Mouse (Mus musculus): ENCODE measurements around the gene Pcare. TPM values are rescaled to one million over a fixed set of nuclear protein-coding genes. Genes with fewer than 3 reads are reported as not detected.

Gene Pcare
- polyA plus RNA-seq, 1 experiment from 2014 or later = not detected

- no peak for ATAC-seq (ENCODE audit: insufficient number of reproducible peaks, insufficient read depth, low FRiP score, low read depth)
- H3K9ac ChIP-seq (replicated peaks; ENCODE audit: low read depth, low read length) = no peak overlapping the region
- 87% methylated on average over 8 of the region's 8 CpGs for WGBS
Measured at GRCm38 (mm10) chr17:71717881-71718625, 34.6 kb downstream of the Pcare start.

DNA sequence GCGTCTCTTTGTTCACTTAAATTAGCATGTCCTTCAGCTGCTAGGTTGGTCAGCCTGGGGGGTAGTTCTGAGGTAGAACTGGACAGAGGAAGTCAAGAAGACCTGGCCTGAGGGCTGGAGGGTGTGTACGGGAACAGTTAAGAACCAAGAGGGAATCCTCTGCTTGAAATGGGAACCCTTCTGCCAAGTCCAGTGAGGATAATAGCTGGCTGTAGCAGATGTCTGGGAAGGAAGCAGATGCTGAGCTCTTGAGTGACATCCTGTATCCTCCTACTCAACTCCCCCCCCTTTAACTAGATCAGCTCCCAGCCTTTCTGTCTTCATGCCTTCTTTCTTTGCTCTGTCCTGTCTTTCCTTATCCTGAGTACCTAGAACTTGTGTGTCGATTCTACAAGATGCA is 37.7 kb downstream of the Pcare start:
- no peak overlapping the region for H3K4me3 ChIP-seq (ENCODE audit: low read depth, low read length)
- no peak overlapping the region for H3K27ac ChIP-seq (ENCODE audit: low read length)
- H3K4me1 ChIP-seq (ENCODE audit: control insufficient read depth, insufficient read depth, low read length) = no peaks in the 10 kb centered on the region
- no peak for ATAC-seq (ENCODE audit: insufficient number of reproducible peaks, insufficient read depth, low FRiP score, low read depth)
- H3K9ac ChIP-seq (replicated peaks; ENCODE audit: low read depth, low read length) = no peak overlapping the region
- H3K27me3 ChIP-seq (ENCODE audit: control insufficient read depth, insufficient read depth, low read length) = no peaks in the 10 kb centered on the region
- 85% methylated on average over 3 of the region's 3 CpGs for WGBS
- H3K4me2 ChIP-seq (replicated peaks; ENCODE audit: low read depth, low read length) = no peak overlapping the region
- H3K36me3 ChIP-seq (ENCODE audit: control insufficient read depth, insufficient read depth, low read length) = no peaks in the 10 kb centered on the region
- H3K9me3 ChIP-seq (ENCODE audit: control insufficient read depth, low read depth, low read length) = no peaks in the 10 kb centered on the region

More at GRCm38 (mm10) chr17:71717881-71718625, 34.6 kb downstream of the Pcare start:
- no peaks in the 10 kb centered on the region for H3K36me3 ChIP-seq (ENCODE audit: control insufficient read depth, insufficient read depth, low read length)
- no peak overlapping the region for H3K27ac ChIP-seq (ENCODE audit: low read length)
- no peaks in the 10 kb centered on the region for H3K27me3 ChIP-seq (ENCODE audit: control insufficient read depth, insufficient read depth, low read length)
- no peak overlapping the region for H3K4me2 ChIP-seq (replicated peaks; ENCODE audit: low read depth, low read length)
- no peaks in the 10 kb centered on the region for H3K4me1 ChIP-seq (ENCODE audit: control insufficient read depth, insufficient read depth, low read length)
- no peak overlapping the region for H3K4me3 ChIP-seq (ENCODE audit: low read depth, low read length)
- H3K9me3 ChIP-seq (ENCODE audit: control insufficient read depth, low read depth, low read length) = no peaks in the 10 kb centered on the region

GRCm38 (mm10) chr17:71712279-71712678 is 40.4 kb downstream of the Pcare start:
- H3K27me3 ChIP-seq (ENCODE audit: control insufficient read depth, insufficient read depth, low read length) = no peaks in the 10 kb centered on the region
- H3K4me1 ChIP-seq (ENCODE audit: control insufficient read depth, insufficient read depth, low read length) = no peaks in the 10 kb centered on the region
- no peaks in the 10 kb centered on the region for H3K36me3 ChIP-seq (ENCODE audit: control insufficient read depth, insufficient read depth, low read length)
- no peak overlapping the region for H3K4me3 ChIP-seq (ENCODE audit: low read depth, low read length)
- H3K27ac ChIP-seq (ENCODE audit: low read length) = no peak overlapping the region
- no peak overlapping the region for H3K9ac ChIP-seq (replicated peaks; ENCODE audit: low read depth, low read length)
- H3K9me3 ChIP-seq (ENCODE audit: control insufficient read depth, low read depth, low read length) = no peaks in the 10 kb centered on the region
- no peak for ATAC-seq (ENCODE audit: insufficient number of reproducible peaks, insufficient read depth, low FRiP score, low read depth)
- H3K4me2 ChIP-seq (replicated peaks; ENCODE audit: low read depth, low read length) = no peak overlapping the region
- 74% methylated on average over 6 of the region's 6 CpGs for WGBS

DNA sequence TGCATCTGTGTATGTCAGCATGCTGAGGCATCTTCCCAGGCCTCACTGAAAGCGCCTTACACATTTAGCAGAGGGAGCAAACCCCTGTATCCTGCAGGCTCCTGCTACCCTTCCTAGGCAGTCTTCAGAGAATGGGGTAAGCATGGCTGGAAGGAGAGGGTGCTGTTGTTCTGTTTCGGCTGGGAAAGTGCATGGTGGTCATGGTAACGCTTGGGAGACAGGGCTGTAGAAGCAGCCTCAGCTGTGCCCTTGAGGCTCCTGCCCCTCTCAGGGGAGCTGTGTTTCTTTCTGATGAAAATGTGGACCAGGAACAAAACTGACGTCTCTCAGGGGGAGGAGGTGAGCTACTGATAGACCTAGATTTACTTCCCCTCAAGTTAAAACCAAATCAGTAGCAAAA is 45.0 kb downstream of the Pcare start:
- no peak overlapping the region for H3K4me2 ChIP-seq (replicated peaks; ENCODE audit: low read depth, low read length)
- H3K4me1 ChIP-seq (ENCODE audit: control insufficient read depth, insufficient read depth, low read length) = no peaks in the 10 kb centered on the region

DNA sequence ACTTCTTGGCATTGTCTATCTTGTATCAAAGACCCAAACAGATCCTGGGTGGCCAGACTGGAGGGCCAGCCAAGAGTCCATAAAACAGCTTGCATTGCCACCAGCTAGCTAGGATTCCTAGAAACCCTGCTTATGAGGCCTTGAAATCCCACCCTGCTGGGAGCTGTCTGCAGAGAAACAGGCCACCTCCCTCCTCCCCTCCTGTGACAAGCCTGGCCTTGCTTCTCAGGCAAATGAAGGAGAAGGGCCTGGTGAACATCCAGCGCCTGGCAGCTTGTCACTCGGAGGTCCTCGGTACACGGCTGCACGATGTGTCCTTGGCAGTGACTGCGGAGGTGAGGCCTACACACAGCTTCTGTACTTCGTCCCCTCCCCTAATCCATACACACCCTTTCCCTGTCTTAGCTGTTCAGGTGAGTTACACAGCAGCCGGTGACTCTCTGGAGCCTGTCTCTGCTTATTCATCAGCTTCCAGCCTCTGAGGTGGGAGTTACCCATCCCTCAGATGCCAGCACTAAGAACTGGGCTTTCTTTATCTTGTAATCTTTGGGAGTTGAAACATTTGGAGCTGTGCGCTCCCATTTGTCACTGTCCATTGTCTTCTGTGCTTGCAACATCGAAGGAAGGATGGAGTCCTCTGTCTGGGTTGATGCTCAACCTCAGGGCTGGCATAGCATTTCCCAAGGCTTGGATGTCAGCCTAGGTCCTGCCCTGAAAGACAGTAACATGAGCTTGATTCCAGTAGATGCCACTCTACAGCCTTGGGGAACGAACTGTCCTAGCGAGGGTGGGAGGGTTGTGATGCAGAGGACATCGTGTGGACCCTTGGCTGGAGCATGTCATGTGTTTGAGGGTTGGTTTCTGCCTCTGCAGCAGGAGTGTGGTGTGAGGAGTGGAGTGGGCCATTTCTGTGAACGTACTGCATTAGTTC is 46.9 kb downstream of the Pcare start:
- no peaks in the 10 kb centered on the region for H3K9me3 ChIP-seq (ENCODE audit: control insufficient read depth, low read depth, low read length)
- H3K27ac ChIP-seq (ENCODE audit: low read length) = no peak overlapping the region
- no peaks in the 10 kb centered on the region for H3K36me3 ChIP-seq (ENCODE audit: control insufficient read depth, insufficient read depth, low read length)
- H3K4me1 ChIP-seq (ENCODE audit: control insufficient read depth, insufficient read depth, low read length) = no peaks in the 10 kb centered on the region
- H3K4me3 ChIP-seq (ENCODE audit: low read depth, low read length) = no peak overlapping the region
- H3K4me2 ChIP-seq (replicated peaks; ENCODE audit: low read depth, low read length) = no peak overlapping the region
- peak; percentile 46; the same call in 1 of the 2 replicates for ATAC-seq (ENCODE audit: insufficient number of reproducible peaks, insufficient read depth, low FRiP score, low read depth)
- 69% methylated on average over 14 of the region's 14 CpGs for WGBS
- H3K9ac ChIP-seq (replicated peaks; ENCODE audit: low read depth, low read length) = no peak overlapping the region
- no peaks in the 10 kb centered on the region for H3K27me3 ChIP-seq (ENCODE audit: control insufficient read depth, insufficient read depth, low read length)

More for the DNA sequence above, 45.0 kb downstream of the Pcare start:
- H3K9me3 ChIP-seq (ENCODE audit: control insufficient read depth, low read depth, low read length) = no peaks in the 10 kb centered on the region
- 56% methylated on average over 4 of the region's 4 CpGs for WGBS
- no peak overlapping the region for H3K9ac ChIP-seq (replicated peaks; ENCODE audit: low read depth, low read length)
- H3K27me3 ChIP-seq (ENCODE audit: control insufficient read depth, insufficient read depth, low read length) = no peaks in the 10 kb centered on the region
- H3K27ac ChIP-seq (ENCODE audit: low read length) = no peak overlapping the region
- H3K36me3 ChIP-seq (ENCODE audit: control insufficient read depth, insufficient read depth, low read length) = no peaks in the 10 kb centered on the region
- ATAC-seq (ENCODE audit: insufficient number of reproducible peaks, insufficient read depth, low FRiP score, low read depth) = no peak
- H3K4me3 ChIP-seq (ENCODE audit: low read depth, low read length) = no peak overlapping the region

GRCm38 (mm10) chr17:71705113-71705512 is 47.6 kb downstream of the Pcare start:
- no peak overlapping the region for H3K27ac ChIP-seq (ENCODE audit: low read length)
- ATAC-seq (ENCODE audit: insufficient number of reproducible peaks, insufficient read depth, low FRiP score, low read depth) = no peak
- no peaks in the 10 kb centered on the region for H3K9me3 ChIP-seq (ENCODE audit: control insufficient read depth, low read depth, low read length)
- 75% methylated on average over 1 of the region's 1 CpGs for WGBS
- no peak overlapping the region for H3K4me2 ChIP-seq (replicated peaks; ENCODE audit: low read depth, low read length)
- H3K4me1 ChIP-seq (ENCODE audit: control insufficient read depth, insufficient read depth, low read length) = no peaks in the 10 kb centered on the region
- H3K36me3 ChIP-seq (ENCODE audit: control insufficient read depth, insufficient read depth, low read length) = no peaks in the 10 kb centered on the region
- H3K9ac ChIP-seq (replicated peaks; ENCODE audit: low read depth, low read length) = no peak overlapping the region
- no peak overlapping the region for H3K4me3 ChIP-seq (ENCODE audit: low read depth, low read length)
- no peaks in the 10 kb centered on the region for H3K27me3 ChIP-seq (ENCODE audit: control insufficient read depth, insufficient read depth, low read length)

- Histone ChIP-seq H3K4me2 (replicated peaks; ENCODE audit: low read depth, low read length) (no peak overlapping the region), H3K36me3 (ENCODE audit: control insufficient read depth, insufficient read depth, low read length) (no peaks in the 10 kb centered on the region), H3K4me3 (ENCODE audit: low read depth, low read length) (no peak overlapping the region), H3K4me1 (ENCODE audit: control insufficient read depth, insufficient read depth, low read length) (no peaks in the 10 kb centered on the region), H3K9me3 (ENCODE audit: control insufficient read depth, low read depth, low read length) (no peaks in the 10 kb centered on the region), H3K27ac (ENCODE audit: low read length) (no peak overlapping the region), H3K27me3 (ENCODE audit: control insufficient read depth, insufficient read depth, low read length) (no peaks in the 10 kb centered on the region), H3K9ac (replicated peaks; ENCODE audit: low read depth, low read length) (no peak overlapping the region)
- 84% methylated on average over 11 of the region's 11 CpGs for WGBS
- no peak for ATAC-seq (ENCODE audit: insufficient number of reproducible peaks, insufficient read depth, low FRiP score, low read depth)
Measured at GRCm38 (mm10) chr17:71698619-71698956, 54.1 kb downstream of the Pcare start.

DNA sequence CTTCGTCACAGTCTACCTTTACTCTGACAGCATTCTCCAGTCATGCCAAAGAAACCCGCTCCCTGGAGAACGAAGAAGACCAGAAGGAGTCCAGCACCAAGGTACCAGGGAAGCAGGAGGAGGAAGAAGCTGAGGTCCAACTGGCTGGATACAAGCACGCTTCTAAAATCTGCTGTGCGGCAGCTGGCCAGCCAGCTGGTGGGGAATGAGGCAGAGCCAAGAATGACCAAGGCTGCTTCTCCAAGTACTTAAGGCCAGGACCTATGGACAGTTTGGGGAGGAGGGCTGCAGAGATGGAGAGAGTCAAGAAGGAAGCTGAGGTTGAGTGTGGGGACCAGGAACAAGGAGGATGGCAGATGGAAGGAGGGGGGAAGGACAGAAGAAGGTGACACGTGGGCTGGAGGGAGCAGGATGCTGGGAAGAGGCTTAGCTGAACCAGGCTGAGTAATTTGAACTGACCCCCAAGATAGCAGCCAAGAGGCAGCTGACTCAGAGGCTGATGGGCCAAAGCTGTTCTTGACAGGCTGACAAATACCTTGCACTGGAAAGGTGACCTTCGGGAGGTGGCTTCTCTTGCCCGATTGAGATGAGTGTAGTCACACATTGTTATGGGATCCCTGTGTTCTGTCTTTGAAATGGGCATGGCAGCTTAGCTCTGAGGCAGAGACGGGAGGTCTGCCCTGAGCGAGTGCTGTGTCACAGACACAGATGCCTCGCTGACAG is 54.6 kb downstream of the Pcare start:
- H3K4me3 ChIP-seq (ENCODE audit: low read depth, low read length) = no peak overlapping the region
- H3K4me2 ChIP-seq (replicated peaks; ENCODE audit: low read depth, low read length) = no peak overlapping the region
- H3K9me3 ChIP-seq (ENCODE audit: control insufficient read depth, low read depth, low read length) = no peaks in the 10 kb centered on the region
- H3K36me3 ChIP-seq (ENCODE audit: control insufficient read depth, insufficient read depth, low read length) = no peaks in the 10 kb centered on the region
- H3K4me1 ChIP-seq (ENCODE audit: control insufficient read depth, insufficient read depth, low read length) = no peaks in the 10 kb centered on the region
- no peak for ATAC-seq (ENCODE audit: insufficient number of reproducible peaks, insufficient read depth, low FRiP score, low read depth)
- no peaks in the 10 kb centered on the region for H3K27me3 ChIP-seq (ENCODE audit: control insufficient read depth, insufficient read depth, low read length)
- WGBS = 72% methylated on average over 11 of the region's 11 CpGs
- no peak overlapping the region for H3K27ac ChIP-seq (ENCODE audit: low read length)
- H3K9ac ChIP-seq (replicated peaks; ENCODE audit: low read depth, low read length) = no peak overlapping the region

All from stomach, embryonic 14.5 days (tissue).